Mouse (Mus musculus) left cerebral cortex, adult 9 months (tissue): ENCODE measurements around the gene Tbc1d13.
"Not testable (repeated sequence)": the region's sequence is repeated elsewhere in the genome, so short reads cannot be mapped to it uniquely, and the experiment has no call there.

Experiments
- DNase-seq, 2 experiments: peaks; one replicate each; pipeline ENCODE4 v3.0.0; 2022; ENCODE audit warnings: low spot score in 2 of 2

The Tbc1d13 gene

GRCm38 (mm10) chr2:30177700-30178675 is 44.4 kb downstream of the Tbc1d13 start, which contains the start of gene Spout1:
Gene Spout1, minus strand, starts transcription at chr2:30178459.
- DNase-seq: peak; percentile 91 to 95

GRCm38 (mm10) chr2:30178711-30179110 is 45.2 kb downstream of the Tbc1d13 start:
- not testable (repeated sequence) for DNase-seq

- DNase-seq: no peak
Observed at GRCm38 (mm10) chr2:30182424-30182823, 48.9 kb downstream of the Tbc1d13 start.

GRCm38 (mm10) chr2:30183721-30184120 is 50.2 kb downstream of the Tbc1d13 start:
- DNase-seq: no peak

GRCm38 (mm10) chr2:30185276-30185675 is 51.7 kb downstream of the Tbc1d13 start:
- no peak for DNase-seq

- no peak for DNase-seq
Observed at GRCm38 (mm10) chr2:30185681-30186080, 52.1 kb downstream of the Tbc1d13 start.

GRCm38 (mm10) chr2:30191790-30192580 is 58.4 kb downstream of the Tbc1d13 start:
- DNase-seq: no peak

- DNase-seq: no peak
Observed at GRCm38 (mm10) chr2:30194656-30195055, 61.1 kb downstream of the Tbc1d13 start.

- DNase-seq: no peak
Observed at GRCm38 (mm10) chr2:30198021-30198420, 64.5 kb downstream of the Tbc1d13 start.

- no peak for DNase-seq
Observed at GRCm38 (mm10) chr2:30199984-30200383, 66.4 kb downstream of the Tbc1d13 start.

- DNase-seq: no peak
Observed at GRCm38 (mm10) chr2:30200388-30200925, 66.9 kb downstream of the Tbc1d13 start.
